Mouse (Mus musculus): ENCODE measurements at regions not wholly inside any gene's neighbourhood (a gene's known extent, or its start where the extent isn't known, plus 50 kb on each side); places are given as distances from the start of the nearest gene placed in this dataset.

- Histone ChIP-seq H3K79me2 (ENCODE audit: control insufficient read depth, insufficient read depth) (no peaks in the 10 kb centered on the region), H3K27me3 (ENCODE audit: control insufficient read depth, insufficient read depth, insufficient read length) (no peaks in the 10 kb centered on the region), H3K4me3 (ENCODE audit: insufficient read depth, poor library complexity, severe bottlenecking) (no peak overlapping the region), H3K36me3 (ENCODE audit: control insufficient read depth, insufficient read depth) (no peaks in the 10 kb centered on the region), H3K79me3 (ENCODE audit: low read depth) (no peaks in the 10 kb centered on the region), H3ac (ENCODE audit: control insufficient read depth, insufficient read length, low read depth) (no peak overlapping the region)
- TF ChIP-seq USF1 (IDR thresholded peaks at IDR 0.05; ENCODE audit: low read depth) (no peak), MYOD1 (IDR thresholded peaks at IDR 0.05; ENCODE audit: control insufficient read depth, insufficient read length, low read depth) (no peak), MAX (IDR thresholded peaks at IDR 0.05) (no peak), CEBPB (IDR thresholded peaks at IDR 0.05; ENCODE audit: low read depth) (no peak), CTCF (IDR thresholded peaks at IDR 0.05; ENCODE audit: control insufficient read depth, insufficient read depth, insufficient read length) (no peak), FOSL1 (IDR thresholded peaks at IDR 0.05; ENCODE audit: insufficient read depth, low read length, poor library complexity, severe bottlenecking) (no peak), MYOG (IDR thresholded peaks at IDR 0.05; ENCODE audit: control insufficient read depth, extremely low read depth, insufficient read length) (no peak)
Measured at GRCm38 (mm10) chr6:101937467-101938392, 560.0 kb upstream of the Pdzrn3 start.

DNA sequence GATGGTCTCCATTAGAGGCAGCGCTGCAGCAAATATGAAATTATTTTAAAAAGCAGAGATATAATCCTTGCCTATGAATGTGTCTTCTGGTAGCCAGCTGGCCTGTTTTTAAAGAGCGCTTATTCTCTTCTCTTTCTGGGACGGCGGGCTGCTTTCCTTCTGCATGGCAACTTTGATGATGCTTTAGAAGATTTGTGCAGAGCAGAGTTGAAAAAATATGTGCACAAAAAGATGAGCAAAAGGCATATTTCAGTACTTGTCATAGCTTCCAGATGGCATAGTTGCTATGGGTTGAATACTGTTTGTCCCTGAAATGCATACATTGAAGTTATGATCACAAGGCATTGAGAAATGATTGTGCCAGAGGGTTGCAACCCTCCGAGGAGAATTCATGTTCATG lies 554.1 kb upstream of the Pdzrn3 start:
- Histone ChIP-seq H3K4me3 (ENCODE audit: insufficient read depth, poor library complexity, severe bottlenecking) (no peak overlapping the region), H3K79me2 (ENCODE audit: control insufficient read depth, insufficient read depth) (no peaks in the 10 kb centered on the region), H3K27me3 (ENCODE audit: control insufficient read depth, insufficient read depth, insufficient read length) (no peaks in the 10 kb centered on the region), H3K79me3 (ENCODE audit: low read depth) (no peaks in the 10 kb centered on the region), H3K36me3 (ENCODE audit: control insufficient read depth, insufficient read depth) (no peaks in the 10 kb centered on the region), H3ac (ENCODE audit: control insufficient read depth, insufficient read length, low read depth) (no peak overlapping the region)
- TF ChIP-seq MYOD1 (IDR thresholded peaks at IDR 0.05; ENCODE audit: control insufficient read depth, insufficient read length, low read depth), result no peak
- no peak for TF ChIP-seq USF1 (IDR thresholded peaks at IDR 0.05; ENCODE audit: low read depth)
- TF ChIP-seq CEBPB (IDR thresholded peaks at IDR 0.05; ENCODE audit: low read depth), result no peak
- no peak for TF ChIP-seq CTCF (IDR thresholded peaks at IDR 0.05; ENCODE audit: control insufficient read depth, insufficient read depth, insufficient read length)

DNA sequence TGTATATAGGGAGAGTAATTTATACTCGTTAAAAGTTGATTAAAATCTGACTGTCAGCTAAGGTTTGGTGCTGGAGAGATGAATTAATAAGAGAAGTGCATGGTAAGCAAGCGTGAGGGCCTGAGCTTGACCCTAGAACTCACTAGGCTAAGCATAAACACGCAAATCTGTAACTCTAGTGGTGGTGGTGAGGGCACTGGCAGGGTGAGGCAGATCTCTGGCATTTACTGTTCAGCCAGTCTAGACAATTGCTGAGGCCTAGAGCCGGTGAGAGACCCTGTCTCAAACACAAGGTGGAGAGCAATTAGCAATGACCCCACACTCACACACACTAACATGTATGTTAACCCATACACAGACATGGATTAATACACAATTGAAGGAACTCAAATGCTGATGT lies 544.0 kb upstream of the Pdzrn3 start:
- H3ac ChIP-seq (ENCODE audit: control insufficient read depth, insufficient read length, low read depth), result no peak overlapping the region
- H3K36me3 ChIP-seq (ENCODE audit: control insufficient read depth, insufficient read depth), result no peaks in the 10 kb centered on the region
- H3K4me3 ChIP-seq (ENCODE audit: insufficient read depth, poor library complexity, severe bottlenecking), result no peak overlapping the region
- no peak for TF ChIP-seq MYOG (IDR thresholded peaks at IDR 0.05; ENCODE audit: control insufficient read depth, extremely low read depth, insufficient read length)
- TF ChIP-seq FOSL1 (IDR thresholded peaks at IDR 0.05; ENCODE audit: insufficient read depth, low read length, poor library complexity, severe bottlenecking), result no peak
- no peak for TF ChIP-seq MAX (IDR thresholded peaks at IDR 0.05)
- no peak for TF ChIP-seq MYOD1 (IDR thresholded peaks at IDR 0.05; ENCODE audit: control insufficient read depth, insufficient read length, low read depth)
- TF ChIP-seq CTCF (IDR thresholded peaks at IDR 0.05; ENCODE audit: control insufficient read depth, insufficient read depth, insufficient read length), result no peak
- H3K27me3 ChIP-seq (ENCODE audit: control insufficient read depth, insufficient read depth, insufficient read length), result no peaks in the 10 kb centered on the region
- H3K79me2 ChIP-seq (ENCODE audit: control insufficient read depth, insufficient read depth), result no peaks in the 10 kb centered on the region
- no peaks in the 10 kb centered on the region for H3K79me3 ChIP-seq (ENCODE audit: low read depth)

GRCm38 (mm10) chr6:101921186-101921585 lies 543.5 kb upstream of the Pdzrn3 start:
- no peaks in the 10 kb centered on the region for H3K79me3 ChIP-seq (ENCODE audit: low read depth)
- TF ChIP-seq FOSL1 (IDR thresholded peaks at IDR 0.05; ENCODE audit: insufficient read depth, low read length, poor library complexity, severe bottlenecking), result no peak
- H3K4me3 ChIP-seq (ENCODE audit: insufficient read depth, poor library complexity, severe bottlenecking), result no peak overlapping the region
- no peaks in the 10 kb centered on the region for H3K79me2 ChIP-seq (ENCODE audit: control insufficient read depth, insufficient read depth)
- no peak overlapping the region for H3ac ChIP-seq (ENCODE audit: control insufficient read depth, insufficient read length, low read depth)
- no peaks in the 10 kb centered on the region for H3K36me3 ChIP-seq (ENCODE audit: control insufficient read depth, insufficient read depth)
- no peaks in the 10 kb centered on the region for H3K27me3 ChIP-seq (ENCODE audit: control insufficient read depth, insufficient read depth, insufficient read length)

GRCm38 (mm10) chr6:101918914-101919313 lies 541.2 kb upstream of the Pdzrn3 start:
- no peak overlapping the region for H3ac ChIP-seq (ENCODE audit: control insufficient read depth, insufficient read length, low read depth)
- H3K27me3 ChIP-seq (ENCODE audit: control insufficient read depth, insufficient read depth, insufficient read length), result no peaks in the 10 kb centered on the region
- no peaks in the 10 kb centered on the region for H3K36me3 ChIP-seq (ENCODE audit: control insufficient read depth, insufficient read depth)
- no peak overlapping the region for H3K4me3 ChIP-seq (ENCODE audit: insufficient read depth, poor library complexity, severe bottlenecking)
- no peaks in the 10 kb centered on the region for H3K79me2 ChIP-seq (ENCODE audit: control insufficient read depth, insufficient read depth)
- no peaks in the 10 kb centered on the region for H3K79me3 ChIP-seq (ENCODE audit: low read depth)
- TF ChIP-seq FOSL1 (IDR thresholded peaks at IDR 0.05; ENCODE audit: insufficient read depth, low read length, poor library complexity, severe bottlenecking) (no peak), USF1 (IDR thresholded peaks at IDR 0.05; ENCODE audit: low read depth) (no peak), MAX (IDR thresholded peaks at IDR 0.05) (no peak), MYOD1 (IDR thresholded peaks at IDR 0.05; ENCODE audit: control insufficient read depth, insufficient read length, low read depth) (no peak)

- no peaks in the 10 kb centered on the region for H3K36me3 ChIP-seq (ENCODE audit: control insufficient read depth, insufficient read depth)
- H3K79me3 ChIP-seq (ENCODE audit: low read depth), result no peaks in the 10 kb centered on the region
- TF ChIP-seq FOSL1 (IDR thresholded peaks at IDR 0.05; ENCODE audit: insufficient read depth, low read length, poor library complexity, severe bottlenecking), result no peak
- no peak for TF ChIP-seq USF1 (IDR thresholded peaks at IDR 0.05; ENCODE audit: low read depth)
- no peak overlapping the region for H3K4me3 ChIP-seq (ENCODE audit: insufficient read depth, poor library complexity, severe bottlenecking)
- no peaks in the 10 kb centered on the region for H3K79me2 ChIP-seq (ENCODE audit: control insufficient read depth, insufficient read depth)
- no peak overlapping the region for H3ac ChIP-seq (ENCODE audit: control insufficient read depth, insufficient read length, low read depth)
- H3K27me3 ChIP-seq (ENCODE audit: control insufficient read depth, insufficient read depth, insufficient read length), result no peaks in the 10 kb centered on the region
Measured at GRCm38 (mm10) chr6:101905029-101905342, 527.3 kb upstream of the Pdzrn3 start.
